Mouse (Mus musculus): Measurements from ENCODE around the gene Sim1.

DNA sequence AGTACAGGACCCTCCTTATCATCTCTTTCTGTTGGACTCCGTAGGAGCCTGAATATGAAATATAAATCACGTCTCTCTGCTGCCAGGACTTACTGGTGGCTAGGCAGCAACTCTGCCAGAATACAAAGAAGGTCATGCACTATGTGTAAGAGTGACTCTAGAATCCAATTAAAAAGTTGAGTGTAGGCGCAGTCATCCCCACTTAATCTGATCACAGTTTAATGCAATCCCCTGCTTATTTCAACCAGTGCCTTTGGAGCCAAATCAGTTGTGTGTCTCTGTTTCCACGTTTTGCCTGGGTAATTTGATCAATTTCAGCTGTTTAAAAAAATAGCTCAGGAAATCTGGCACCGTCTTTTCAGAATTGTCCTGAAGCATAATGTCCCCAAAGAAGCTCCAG lies 34.7 kb downstream of the Sim1 start:
- TF ChIP-seq CTCF (IDR thresholded peaks at IDR 0.05; ENCODE audit: borderline replicate concordance, extremely low read depth, insufficient read depth, insufficient read length): no peak
- no peak for TF ChIP-seq POLR2A (IDR thresholded peaks at IDR 0.05; ENCODE audit: borderline replicate concordance, extremely low read depth, insufficient read depth, insufficient read length, poor library complexity, severe bottlenecking)
